Mouse (Mus musculus): Measurements from ENCODE around the gene Srsf7. TPM values are rescaled to one million over a fixed set of nuclear protein-coding genes. Genes with fewer than 3 reads are reported as not detected.
"Not testable (repeated sequence)": the region's sequence is repeated elsewhere in the genome, so short reads cannot be mapped to it uniquely, and the experiment has no call there.

Gene Srsf7
- total and polyA plus RNA-seq, 2 experiments from 2014 or later: 150 to 224 TPM

DNA sequence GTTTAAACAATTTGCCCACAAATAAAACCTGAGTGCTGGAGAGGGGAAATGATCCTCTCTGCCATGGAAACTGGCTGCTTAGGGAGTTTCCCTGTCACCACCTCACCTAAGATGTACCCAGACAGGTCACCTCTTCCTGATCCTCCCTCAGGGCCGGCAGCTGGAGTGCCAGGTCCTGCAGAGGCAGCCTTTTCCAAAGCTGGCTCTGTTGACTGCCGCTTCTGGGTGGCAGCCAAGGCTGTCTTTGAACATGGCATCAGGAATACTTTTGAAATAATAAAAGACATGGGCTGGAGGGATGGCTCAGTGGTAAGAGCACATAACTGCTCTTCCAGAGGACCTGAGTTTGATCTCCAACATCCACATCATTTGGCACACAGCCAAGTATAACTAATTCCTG lies 22.3 kb upstream of the Srsf7 start:
- H3K27ac ChIP-seq (ENCODE audit: low read depth, low read length): no peak overlapping the region
- H3K27me3 ChIP-seq (ENCODE audit: insufficient read depth, low read length): no peaks in the 10 kb centered on the region
- H3K9me3 ChIP-seq (ENCODE audit: low read length): no peaks in the 10 kb centered on the region
- DNase-seq (ENCODE audit: low spot score) (peak; percentile 11), ATAC-seq (ENCODE audit: low FRiP score) (no peak)
- H3K9ac ChIP-seq (replicated peaks; ENCODE audit: low read length, poor library complexity, severe bottlenecking): no peak overlapping the region
- no peak for TF ChIP-seq CTCF (IDR thresholded peaks at IDR 0.05)
- no peaks in the 10 kb centered on the region for H3K4me1 ChIP-seq (ENCODE audit: insufficient read depth, low read length)
- H3K36me3 ChIP-seq (ENCODE audit: insufficient read depth, low read length): peaks cover 3% of the 10 kb centered on the region; the same call in 1 of the 2 replicates
- H3K4me3 ChIP-seq (ENCODE audit: low read depth, low read length): no peak overlapping the region
- 78% methylated on average over 2 of the region's 2 CpGs for WGBS
- no peak overlapping the region for H3K4me2 ChIP-seq (ENCODE audit: low read depth, low read length, poor library complexity, severe bottlenecking)

DNA sequence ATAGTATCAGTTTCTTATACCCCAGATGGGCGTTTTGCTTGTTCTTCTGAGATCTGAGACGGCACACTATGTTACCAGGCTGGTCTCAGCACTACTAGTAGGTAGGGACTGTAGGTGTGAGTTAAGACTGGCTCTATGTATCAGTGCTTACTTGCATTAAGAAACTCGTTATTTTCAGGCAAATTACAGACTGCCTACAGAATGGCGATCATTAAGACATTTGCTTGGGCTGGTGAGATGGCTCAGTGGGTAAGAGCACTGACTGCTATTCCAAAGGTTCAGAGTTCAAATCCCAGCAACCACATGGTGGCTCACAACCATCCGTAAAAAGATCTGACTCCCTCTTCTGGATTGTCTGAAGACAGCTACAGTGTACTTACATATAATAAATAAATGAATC lies 18.0 kb upstream of the Srsf7 start:
- Histone ChIP-seq H3K9ac (replicated peaks; ENCODE audit: low read length, poor library complexity, severe bottlenecking) (0 out of 2 replicates have a peak overlapping the region, but pooled peaks have one; percentile 52), H3K4me2 (ENCODE audit: low read depth, low read length, poor library complexity, severe bottlenecking) (peak overlapping the region; percentile 57), H3K4me3 (ENCODE audit: low read depth, low read length) (peak overlapping the region; percentile 54)
- not testable (repeated sequence) for DNase-seq (ENCODE audit: low spot score); H3K9me3 ChIP-seq (ENCODE audit: low read length); H3K27ac ChIP-seq (ENCODE audit: low read depth, low read length); H3K27me3 ChIP-seq (ENCODE audit: insufficient read depth, low read length); ATAC-seq (ENCODE audit: low FRiP score); H3K36me3 ChIP-seq (ENCODE audit: insufficient read depth, low read length); H3K4me1 ChIP-seq (ENCODE audit: insufficient read depth, low read length)
- 56% methylated on average over 4 of the region's 5 CpGs for WGBS

DNA sequence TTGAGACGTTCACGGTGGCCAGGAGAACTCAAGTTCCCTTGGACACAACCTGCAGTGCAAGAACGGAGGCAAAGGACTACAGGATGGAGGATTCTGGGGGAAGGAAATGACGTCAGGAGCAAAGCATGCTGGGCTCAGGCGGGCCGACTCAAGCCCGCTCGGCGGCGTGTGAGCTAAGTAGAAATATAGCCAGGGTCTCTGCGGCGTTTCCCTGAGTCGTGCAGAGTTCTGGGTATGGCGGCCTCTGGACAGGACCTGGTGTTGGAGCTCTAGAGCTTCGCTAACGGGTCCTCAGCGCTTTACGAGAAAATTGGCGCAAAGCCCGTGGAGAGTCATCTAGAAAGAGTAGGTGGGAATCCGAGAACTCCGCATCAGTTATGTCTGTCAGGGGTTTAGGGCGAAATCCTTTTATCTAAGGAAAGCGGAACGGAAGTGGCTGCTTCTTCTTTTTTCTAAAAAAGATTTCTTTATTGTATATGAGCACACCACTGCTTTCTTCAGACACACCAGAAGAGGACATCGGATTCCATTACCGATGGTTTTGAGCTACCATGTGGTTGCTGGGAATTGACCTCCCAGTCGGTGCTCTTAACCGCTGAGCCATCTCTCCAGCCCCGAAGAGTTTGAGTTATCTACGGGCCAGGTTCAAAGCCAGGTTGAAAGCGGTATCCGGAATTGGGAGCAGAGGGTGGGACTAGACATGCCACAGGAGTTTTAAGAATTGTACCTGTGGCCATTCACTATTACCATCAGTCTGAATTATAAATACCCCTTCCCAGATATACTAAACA lies 17.4 kb upstream of the Srsf7 start, which contains the start of gene Gemin6:
TSS of gene Gemin6 (plus strand) at position 116 of the 791 bp plus-strand sequence.
- Histone ChIP-seq H3K9ac (replicated peaks; ENCODE audit: low read length, poor library complexity, severe bottlenecking) (peak within 1 kb of the TSS; percentile 52; the same call in 1 of the 2 replicates), H3K27me3 (ENCODE audit: insufficient read depth, low read length) (no peaks in the 10 kb centered on the region), H3K4me1 (ENCODE audit: insufficient read depth, low read length) (no peaks in the 10 kb centered on the region), H3K27ac (ENCODE audit: low read depth, low read length) (peak within 1 kb of the TSS; percentile 70), H3K9me3 (ENCODE audit: low read length) (no peaks in the 10 kb centered on the region), H3K4me3 (ENCODE audit: low read depth, low read length) (peak within 1 kb of the TSS; percentile 54), H3K4me2 (ENCODE audit: low read depth, low read length, poor library complexity, severe bottlenecking) (peak within 1 kb of the TSS; percentile 57), H3K36me3 (ENCODE audit: insufficient read depth, low read length) (no peaks in the 10 kb centered on the region)
- DNase-seq (ENCODE audit: low spot score) (peak; percentile 96), ATAC-seq (ENCODE audit: low FRiP score) (peak; percentile 94)
- WGBS: under 1% methylated on average over 33 of the region's 33 CpGs
- no peak for TF ChIP-seq CTCF (IDR thresholded peaks at IDR 0.05)

DNA sequence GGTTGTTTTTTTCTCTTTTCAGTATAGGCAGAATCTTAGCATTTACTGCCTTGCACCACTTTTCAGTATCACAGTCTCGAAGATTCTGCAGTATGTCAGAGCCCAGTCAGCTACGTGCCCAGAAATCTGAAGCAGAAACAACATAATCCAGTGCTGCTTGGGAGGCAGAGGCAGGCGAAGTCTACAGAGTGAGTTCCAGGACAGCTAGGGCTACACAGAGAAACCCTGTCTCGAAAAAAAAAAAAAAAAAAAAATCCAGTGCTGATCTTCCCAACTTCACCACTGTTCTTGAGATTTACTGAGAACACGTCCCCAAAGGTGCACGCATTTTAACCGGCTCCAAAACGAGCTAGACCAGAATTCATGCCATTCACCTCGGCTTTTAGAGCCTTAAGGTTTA lies 16.7 kb upstream of the Srsf7 start:
- H3K27ac ChIP-seq (ENCODE audit: low read depth, low read length): peak overlapping the region; percentile 70
- H3K9me3 ChIP-seq (ENCODE audit: low read length): no peaks in the 10 kb centered on the region
- 3% methylated on average over 9 of the region's 9 CpGs for WGBS
- H3K4me2 ChIP-seq (ENCODE audit: low read depth, low read length, poor library complexity, severe bottlenecking): peak overlapping the region; percentile 57
- TF ChIP-seq CTCF (IDR thresholded peaks at IDR 0.05): no peak
- H3K4me1 ChIP-seq (ENCODE audit: insufficient read depth, low read length): no peaks in the 10 kb centered on the region
- H3K36me3 ChIP-seq (ENCODE audit: insufficient read depth, low read length): no peaks in the 10 kb centered on the region
- H3K9ac ChIP-seq (replicated peaks; ENCODE audit: low read length, poor library complexity, severe bottlenecking): peak overlapping the region; percentile 33; the same call in 1 of the 2 replicates
- ATAC-seq (ENCODE audit: low FRiP score): peak; percentile 31
- no peak for DNase-seq (ENCODE audit: low spot score)
- H3K4me3 ChIP-seq (ENCODE audit: low read depth, low read length): peak overlapping the region; percentile 54
- H3K27me3 ChIP-seq (ENCODE audit: insufficient read depth, low read length): no peaks in the 10 kb centered on the region

DNA sequence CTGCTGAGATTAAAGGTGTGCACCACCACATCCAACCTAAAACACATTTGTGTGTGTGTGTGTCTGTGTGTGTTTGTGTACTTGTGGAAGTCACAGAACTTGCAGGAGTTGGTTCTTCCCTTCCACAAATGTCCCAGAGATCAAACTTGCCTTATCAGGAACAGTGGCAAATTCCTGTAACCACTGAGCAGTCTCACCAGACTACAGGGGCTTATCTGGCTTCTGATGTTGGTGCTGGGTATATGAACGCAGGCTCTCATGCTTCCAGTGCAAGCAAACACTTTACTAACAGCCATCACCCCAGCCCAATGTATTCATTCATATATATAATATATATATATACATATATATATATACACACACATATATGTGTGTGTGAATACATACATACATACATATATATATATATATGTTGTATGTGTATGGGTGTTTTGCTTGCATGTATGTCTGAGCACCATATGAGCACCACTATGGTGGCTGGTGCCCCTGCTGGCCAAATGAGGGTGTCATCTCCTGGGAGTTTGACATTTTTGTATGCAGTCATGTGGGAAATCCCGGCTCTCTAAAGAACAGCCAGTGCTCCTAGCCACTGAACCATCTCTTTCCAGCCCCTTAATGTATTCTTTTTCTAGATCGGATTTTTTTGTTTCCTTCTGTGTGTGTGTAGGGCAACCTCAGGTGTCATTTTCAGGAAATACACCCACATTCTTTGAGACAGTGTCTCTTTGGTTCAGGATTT lies 15.0 kb upstream of the Srsf7 start:
- Histone ChIP-seq H3K36me3 (ENCODE audit: insufficient read depth, low read length) (no peaks in the 10 kb centered on the region), H3K4me1 (ENCODE audit: insufficient read depth, low read length) (no peaks in the 10 kb centered on the region), H3K27ac (ENCODE audit: low read depth, low read length) (no peak overlapping the region), H3K27me3 (ENCODE audit: insufficient read depth, low read length) (no peaks in the 10 kb centered on the region), H3K4me3 (ENCODE audit: low read depth, low read length) (no peak overlapping the region), H3K9ac (replicated peaks; ENCODE audit: low read length, poor library complexity, severe bottlenecking) (no peak overlapping the region), H3K4me2 (ENCODE audit: low read depth, low read length, poor library complexity, severe bottlenecking) (no peak overlapping the region), H3K9me3 (ENCODE audit: low read length) (no peaks in the 10 kb centered on the region)
- WGBS: 53% methylated on average over 3 of the region's 3 CpGs
- DNase-seq (ENCODE audit: low spot score) (peak; percentile 15), ATAC-seq (ENCODE audit: low FRiP score) (no peak)
- peak; percentile 59 for TF ChIP-seq CTCF (IDR thresholded peaks at IDR 0.05)

DNA sequence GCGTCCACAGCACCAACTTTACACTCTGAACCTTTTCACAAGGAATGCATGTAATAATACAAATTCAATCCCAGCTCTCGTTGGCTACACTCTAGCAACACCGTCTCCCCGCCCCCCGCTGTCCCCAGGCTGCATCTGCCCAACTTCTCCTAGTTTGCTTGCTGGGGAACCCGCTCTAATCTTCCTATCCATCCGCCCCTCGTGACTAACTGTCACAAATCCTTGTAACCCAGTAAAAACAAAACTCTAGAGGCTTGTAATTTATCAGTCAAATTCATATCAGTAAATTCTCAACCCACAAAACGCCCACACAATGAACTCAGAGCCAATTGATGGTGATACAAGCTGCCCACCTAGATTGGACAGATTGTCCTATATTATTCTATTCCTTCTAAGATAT lies 14.1 kb upstream of the Srsf7 start:
- Histone ChIP-seq H3K4me1 (ENCODE audit: insufficient read depth, low read length) (no peaks in the 10 kb centered on the region), H3K4me2 (ENCODE audit: low read depth, low read length, poor library complexity, severe bottlenecking) (no peak overlapping the region), H3K36me3 (ENCODE audit: insufficient read depth, low read length) (no peaks in the 10 kb centered on the region), H3K4me3 (ENCODE audit: low read depth, low read length) (no peak overlapping the region), H3K27ac (ENCODE audit: low read depth, low read length) (no peak overlapping the region), H3K27me3 (ENCODE audit: insufficient read depth, low read length) (no peaks in the 10 kb centered on the region), H3K9ac (replicated peaks; ENCODE audit: low read length, poor library complexity, severe bottlenecking) (no peak overlapping the region), H3K9me3 (ENCODE audit: low read length) (no peaks in the 10 kb centered on the region)
- ATAC-seq (ENCODE audit: low FRiP score): no peak
- WGBS: 64% methylated on average over 9 of the region's 9 CpGs
- no peak for DNase-seq (ENCODE audit: low spot score)
- no peak for TF ChIP-seq CTCF (IDR thresholded peaks at IDR 0.05)
